Mouse (Mus musculus) embryonic fibroblast, embryonic 13.5 days (primary cell): ENCODE results near the gene Myo5a.

Source experiments
- CTCF ChIP-seq: IDR thresholded peaks from 2 replicates; pipeline ENCODE4 v1.5.1; 2011; ENCODE audit warnings: mild to moderate bottlenecking, control low read depth, low read length, moderate library complexity, borderline replicate concordance; ENCODE audit not compliant: insufficient read depth
- POLR2A ChIP-seq: IDR thresholded peaks from 2 replicates; pipeline ENCODE4 v1.6.1; 2011; ENCODE audit warnings: low read depth, mild to moderate bottlenecking, control low read depth, low read length, moderate library complexity

- TF ChIP-seq POLR2A (no peak), CTCF (no peak)
Measured at GRCm38 (mm10) chr9:75024089-75024488, 46.7 kb upstream of the Myo5a start.
